Mouse (Mus musculus) lung, postnatal 36 days (tissue): ENCODE measurements around the gene Mboat7.

Experiments
- DNase-seq: peaks from one replicate; pipeline ENCODE4 v3.0.0; 2022; ENCODE audit warnings: mixed read lengths

Gene Mboat7

DNA sequence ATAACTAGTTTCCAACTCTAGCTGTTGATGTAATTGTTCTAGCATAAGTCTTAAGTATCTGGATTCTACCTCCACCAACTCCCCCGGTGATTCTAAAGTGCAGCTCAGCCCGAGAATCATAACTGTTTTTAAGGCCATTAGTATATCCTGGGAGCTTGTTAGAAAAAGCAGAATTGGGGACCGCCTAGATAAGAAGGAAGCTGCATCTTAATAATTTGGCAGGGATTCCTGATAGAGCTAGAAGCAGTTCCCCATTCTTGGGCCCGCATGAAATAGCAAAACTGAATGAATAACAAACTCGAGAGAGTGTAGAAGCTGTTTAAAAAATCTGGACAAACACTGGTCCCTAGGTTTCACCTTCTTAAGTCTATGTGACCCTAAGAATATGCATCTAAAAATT, 49.9 kb downstream of the Mboat7 start:
- DNase-seq, result no peak

DNA sequence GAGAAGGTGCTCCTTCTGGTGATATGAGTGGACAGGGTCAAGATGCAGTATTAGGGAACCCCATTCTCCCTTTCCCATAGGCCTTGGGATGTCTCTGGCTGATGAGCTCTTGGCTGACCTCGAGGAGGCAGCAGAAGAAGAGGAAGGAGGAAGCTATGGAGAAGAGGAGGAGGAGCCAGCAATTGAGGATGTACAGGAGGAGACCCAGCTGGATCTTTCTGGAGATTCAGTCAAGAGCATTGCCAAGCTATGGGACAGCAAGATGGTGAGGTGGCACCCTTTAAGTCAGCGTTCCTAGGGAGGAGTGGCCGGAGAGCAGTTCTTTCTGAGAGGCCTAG, 62.9 kb downstream of the Mboat7 start:
- DNase-seq, result no peak

DNA sequence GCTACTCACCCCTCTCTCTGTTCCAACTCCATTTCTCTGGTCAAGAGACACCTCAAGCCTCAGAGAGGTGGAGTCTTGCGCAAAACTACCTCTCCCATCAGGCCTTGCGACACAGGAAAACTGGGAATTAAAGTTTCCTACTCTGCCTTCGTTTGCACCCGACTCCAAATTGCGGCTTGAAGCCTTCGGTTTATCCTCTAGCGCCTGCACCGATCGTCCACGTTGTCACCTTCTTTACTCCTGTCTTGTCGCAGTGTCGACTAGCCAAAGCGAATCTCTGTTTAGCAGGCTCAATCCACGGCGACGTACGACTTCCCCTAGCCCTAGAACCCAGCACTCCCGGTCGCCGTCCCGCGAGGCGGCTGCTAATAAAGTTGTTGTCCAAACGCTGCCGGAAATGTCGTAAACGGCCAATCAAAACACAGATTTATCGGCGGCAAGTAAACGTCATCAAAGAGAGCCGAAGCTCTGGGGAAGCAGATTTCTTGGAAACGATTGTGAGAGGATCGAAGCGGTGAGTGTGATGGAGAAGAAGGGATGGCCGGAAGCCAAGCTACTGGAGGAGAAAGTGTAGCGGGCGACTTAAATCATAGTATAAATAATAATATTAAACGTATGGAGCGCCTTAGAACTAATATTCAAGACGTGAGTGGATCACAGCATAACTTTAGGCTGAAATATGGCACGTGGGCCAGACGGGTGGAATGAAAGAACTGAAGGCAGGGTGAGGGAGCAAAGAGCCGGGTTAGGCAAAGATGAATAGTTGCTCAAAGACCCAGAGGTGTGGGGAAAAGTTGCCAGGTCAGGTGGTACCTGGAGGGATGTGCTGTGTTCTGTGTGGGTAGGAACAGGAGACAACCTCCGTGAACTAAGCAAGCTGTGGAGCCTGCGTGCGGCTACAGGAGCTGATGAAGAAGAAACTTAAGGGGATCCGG, 63.5 kb downstream of the Mboat7 start, which contains the start of the genes Tfpt and Prpf31:
Gene Tfpt, minus strand, starts transcription at position 387 of the 935 bp plus-strand sequence.
Gene Prpf31, plus strand, starts transcription at position 443 of the 935 bp plus-strand sequence.
- peak; percentile 97 for DNase-seq

DNA sequence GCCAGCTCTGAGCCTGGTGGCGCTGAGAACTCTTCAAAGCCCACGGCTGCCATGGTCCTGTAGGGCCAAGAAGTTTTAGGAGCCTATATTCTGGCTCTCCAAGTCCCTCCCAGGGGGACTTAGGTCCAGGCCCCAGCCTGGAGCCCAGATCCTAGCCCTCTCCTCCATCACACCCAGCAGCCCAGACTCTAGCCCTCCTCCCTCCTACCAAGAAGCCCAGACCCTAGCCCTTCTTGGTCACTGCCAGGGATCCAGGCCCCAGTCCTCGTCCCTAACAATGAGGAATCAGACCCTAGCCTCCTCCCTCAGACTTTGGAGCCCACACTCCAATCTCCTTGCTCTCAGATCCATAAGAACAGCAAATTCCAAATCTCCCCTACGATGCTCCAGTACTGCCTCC, 64.3 kb downstream of the Mboat7 start:
- DNase-seq, result no peak
